Mouse (Mus musculus): Measurements from ENCODE around the gene Lin7c.
A peak's percentile ranks its signal among the peaks of the same experiment; 100 is the strongest.
"Not testable (repeated sequence)": the region's sequence is repeated elsewhere in the genome, so short reads cannot be mapped to it uniquely, and the experiment has no call there.

Lin7c gene

DNA sequence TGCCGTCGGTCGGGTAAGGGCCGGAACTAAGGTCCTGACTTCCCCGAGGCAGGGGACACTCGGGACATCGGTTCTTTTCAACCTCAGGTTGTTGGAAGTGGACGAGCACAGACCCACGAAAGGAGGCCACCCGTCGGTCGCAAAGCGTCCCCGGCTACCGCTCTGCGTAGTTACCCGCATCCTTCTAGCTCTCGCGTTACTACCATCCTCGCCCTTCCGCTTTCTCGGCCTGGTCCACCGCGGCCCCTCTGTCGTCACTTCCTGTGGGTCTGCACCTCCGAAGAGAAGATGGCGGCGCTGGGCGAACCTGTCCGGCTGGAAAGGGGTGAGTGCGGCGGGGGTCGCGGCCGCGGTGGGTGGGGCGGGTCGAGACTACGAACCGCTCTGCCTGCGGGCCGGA is at the start of gene Lin7c:
TSS of gene Lin7c (plus strand) at position 257 of the 400 bp plus-strand sequence.
- DNase-seq (ENCODE audit: low spot score): peak; percentile 95

GRCm38 (mm10) chr2:109846401-109846800 is 44.3 kb upstream of the Lin7c start:
- DNase-seq (ENCODE audit: low spot score): no peak

- no peak for DNase-seq (ENCODE audit: low spot score)
These were observed 42.3 kb upstream of the Lin7c start for GRCm38 (mm10) chr2:109848305-109848704.

DNA sequence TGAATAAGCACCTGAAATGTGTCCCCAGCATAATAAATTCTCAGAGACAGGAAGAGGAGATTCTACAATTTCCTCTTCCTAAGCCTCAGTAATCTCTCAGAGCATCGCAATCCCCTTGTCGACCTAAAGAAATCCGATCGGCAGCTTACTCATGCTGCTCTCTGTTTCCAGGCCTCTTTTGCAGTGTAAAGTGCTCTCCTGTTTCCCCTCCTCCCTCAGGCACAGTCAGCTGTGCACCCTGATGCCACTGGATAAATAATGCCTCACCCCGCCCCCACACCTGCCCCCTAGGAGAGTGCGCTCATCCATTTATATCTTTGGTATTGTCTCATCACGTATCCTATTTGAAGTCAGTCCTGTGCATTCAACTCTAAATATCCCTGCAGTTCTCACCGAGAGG is 41.9 kb upstream of the Lin7c start:
- DNase-seq (ENCODE audit: low spot score): no peak

DNA sequence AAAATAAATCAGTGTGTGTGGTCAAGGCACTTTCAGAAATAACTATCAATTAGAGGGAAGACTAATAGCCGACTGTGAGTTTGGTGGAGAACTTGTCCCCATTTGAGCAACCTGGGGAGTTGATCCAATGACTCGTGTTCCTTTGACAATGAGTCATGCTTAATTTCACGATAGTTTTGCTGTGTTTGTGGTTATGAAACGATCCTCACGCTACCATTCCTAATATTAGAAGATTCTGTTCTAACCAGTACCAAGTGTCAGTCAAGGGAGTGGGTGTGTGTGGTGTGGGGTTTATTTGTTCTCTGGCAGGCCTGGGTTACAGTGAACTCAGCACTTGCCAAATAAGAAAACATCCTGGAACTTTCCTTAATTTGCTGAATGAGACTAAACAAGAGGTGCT is 35.1 kb upstream of the Lin7c start:
- DNase-seq (ENCODE audit: low spot score): no peak

GRCm38 (mm10) chr2:109859671-109860070 is 31.0 kb upstream of the Lin7c start:
- DNase-seq (ENCODE audit: low spot score): no peak

GRCm38 (mm10) chr2:109860832-109861231 is 29.8 kb upstream of the Lin7c start:
- DNase-seq (ENCODE audit: low spot score): no peak

DNA sequence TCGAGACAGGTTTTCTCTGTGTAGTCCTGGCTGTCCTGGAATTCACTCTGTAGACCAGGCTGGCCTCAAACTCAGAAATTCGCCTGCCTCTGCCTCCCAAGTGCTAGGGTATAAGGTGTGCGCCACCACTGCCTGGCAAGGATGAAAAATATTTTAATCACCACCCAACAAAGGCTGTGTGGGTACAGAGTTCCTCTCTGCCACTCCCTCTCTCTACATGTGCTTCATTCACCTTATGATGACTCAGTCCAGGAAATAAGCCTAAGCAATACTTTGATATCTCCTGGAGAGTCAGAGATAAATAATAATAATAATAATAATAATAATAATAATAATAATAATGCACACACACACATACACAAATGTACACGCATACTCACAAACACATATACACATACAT is 11.2 kb upstream of the Lin7c start:
- not testable (repeated sequence) for DNase-seq (ENCODE audit: low spot score)

DNA sequence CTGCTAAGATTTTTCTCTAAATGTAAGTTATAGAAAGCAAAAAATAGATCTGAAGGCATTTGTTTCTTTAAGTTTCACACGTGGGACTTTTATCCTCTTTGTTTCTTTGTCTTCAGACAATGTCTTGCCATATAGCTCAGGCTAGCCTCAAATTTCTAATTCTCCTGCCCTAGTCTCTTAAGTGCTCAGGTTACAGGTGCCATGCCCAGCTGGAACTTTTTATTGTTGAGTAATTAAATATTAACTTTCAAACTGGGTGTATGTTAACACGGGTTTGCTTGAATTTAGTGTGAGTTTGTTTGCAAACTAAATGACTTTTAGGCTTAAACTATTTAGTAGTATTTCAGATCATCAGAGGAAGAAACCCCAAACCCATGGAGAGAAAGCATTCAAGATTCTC is 9.5 kb upstream of the Lin7c start:
- DNase-seq (ENCODE audit: low spot score): no peak

DNA sequence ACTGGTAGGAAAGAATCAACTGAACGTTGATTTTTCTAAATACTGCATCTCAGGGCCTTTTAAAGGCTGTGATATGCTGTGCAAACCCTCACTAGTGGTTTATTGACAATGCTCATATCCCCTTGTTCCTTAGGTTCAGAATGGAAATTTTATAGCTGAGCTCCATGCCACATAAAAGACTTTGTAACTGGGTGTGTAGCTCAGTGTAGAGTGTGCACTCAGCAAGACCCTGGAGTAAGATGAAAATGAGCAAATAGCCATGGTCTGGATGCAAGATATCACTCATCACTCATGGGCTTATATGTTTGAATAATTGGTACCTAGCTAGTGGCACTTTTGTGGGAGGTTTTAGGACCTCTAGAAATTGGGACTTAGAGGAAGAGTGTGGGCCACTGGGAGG is 9.0 kb upstream of the Lin7c start:
- no peak for DNase-seq (ENCODE audit: low spot score)

- no peak for DNase-seq (ENCODE audit: low spot score)
These were observed 6.5 kb upstream of the Lin7c start for GRCm38 (mm10) chr2:109884106-109884505.

GRCm38 (mm10) chr2:109884507-109884906 is 6.1 kb upstream of the Lin7c start:
- DNase-seq (ENCODE audit: low spot score): no peak

DNA sequence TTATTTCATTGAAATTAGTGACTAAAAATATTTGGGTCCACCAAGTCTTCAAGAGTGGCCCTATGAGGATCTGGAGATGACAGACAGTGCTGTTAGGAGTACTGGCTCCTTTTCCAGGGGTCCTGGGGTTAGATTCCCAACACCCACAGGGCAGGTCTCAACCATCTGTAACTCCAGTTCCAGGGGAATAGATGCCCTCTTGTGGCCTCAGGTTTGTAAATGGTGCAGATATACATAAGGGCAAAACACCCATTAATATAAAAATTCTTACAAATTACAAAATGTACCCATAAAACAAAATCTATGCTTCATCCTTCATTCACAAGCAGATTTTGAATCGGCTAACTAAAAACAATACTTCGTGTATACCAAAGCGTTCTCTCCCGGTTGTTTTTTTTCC is 585 bp upstream of the Lin7c start:
- no peak for DNase-seq (ENCODE audit: low spot score)

DNA sequence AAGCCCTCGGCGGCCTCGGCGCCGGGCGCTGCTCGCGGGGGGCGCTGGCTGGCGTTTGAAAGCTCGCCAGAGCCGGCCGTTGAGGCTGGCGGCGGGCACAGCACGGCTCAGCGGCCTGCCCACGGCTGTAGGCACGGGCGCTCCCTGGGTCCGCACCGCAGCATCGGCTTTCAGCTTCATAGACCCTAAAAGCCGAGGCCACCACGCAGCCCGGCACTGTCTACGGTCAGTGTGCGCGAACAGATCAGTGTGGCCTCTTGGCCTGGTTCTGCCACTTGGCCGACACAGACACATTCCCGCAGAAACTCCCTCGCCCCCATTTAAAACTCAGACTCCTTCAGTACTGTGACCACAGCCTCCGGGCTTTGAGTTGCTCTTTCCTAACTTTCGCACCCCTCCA is 378 bp downstream of the Lin7c start:
- no peak for DNase-seq (ENCODE audit: low spot score)

DNA sequence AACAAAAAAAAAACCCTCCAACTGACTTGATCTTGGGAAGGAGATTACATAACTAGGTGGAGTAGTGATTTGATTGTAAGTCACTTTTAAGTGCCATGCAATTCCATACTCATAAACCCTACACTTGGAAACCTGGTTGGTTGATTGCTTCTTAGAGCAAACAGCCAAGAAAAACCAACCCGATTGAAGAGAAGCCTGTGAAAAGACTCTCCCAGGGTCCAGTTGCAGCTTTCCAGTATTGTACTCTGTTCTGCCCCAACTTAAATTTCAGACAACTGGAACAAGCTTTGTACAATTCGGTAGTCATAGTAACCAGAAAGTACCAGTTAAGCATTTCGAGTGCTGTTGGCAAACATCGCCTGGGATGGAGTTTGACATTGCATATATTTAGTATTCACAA is 818 bp downstream of the Lin7c start:
- DNase-seq (ENCODE audit: low spot score): no peak

DNA sequence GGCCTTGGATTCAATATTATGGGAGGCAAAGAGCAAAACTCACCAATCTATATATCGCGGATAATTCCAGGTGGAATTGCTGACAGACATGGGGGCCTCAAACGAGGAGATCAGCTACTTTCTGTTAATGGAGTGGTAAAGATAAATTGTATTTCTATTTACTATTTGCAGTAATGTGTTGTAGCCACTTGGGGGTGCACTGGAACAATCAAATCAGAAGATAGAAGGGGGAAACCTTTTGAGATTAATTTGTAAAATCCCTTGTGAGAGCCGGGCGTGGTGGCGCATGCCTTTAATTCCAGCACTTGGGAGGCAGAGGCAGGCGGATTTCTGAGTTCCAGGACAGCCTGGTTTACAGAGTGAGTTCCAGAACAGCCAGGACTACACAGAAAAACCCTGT is 5.7 kb downstream of the Lin7c start:
- no peak for DNase-seq (ENCODE audit: low spot score)

- DNase-seq (ENCODE audit: low spot score): no peak
These were observed 12.2 kb downstream of the Lin7c start for GRCm38 (mm10) chr2:109902869-109903268.

DNA sequence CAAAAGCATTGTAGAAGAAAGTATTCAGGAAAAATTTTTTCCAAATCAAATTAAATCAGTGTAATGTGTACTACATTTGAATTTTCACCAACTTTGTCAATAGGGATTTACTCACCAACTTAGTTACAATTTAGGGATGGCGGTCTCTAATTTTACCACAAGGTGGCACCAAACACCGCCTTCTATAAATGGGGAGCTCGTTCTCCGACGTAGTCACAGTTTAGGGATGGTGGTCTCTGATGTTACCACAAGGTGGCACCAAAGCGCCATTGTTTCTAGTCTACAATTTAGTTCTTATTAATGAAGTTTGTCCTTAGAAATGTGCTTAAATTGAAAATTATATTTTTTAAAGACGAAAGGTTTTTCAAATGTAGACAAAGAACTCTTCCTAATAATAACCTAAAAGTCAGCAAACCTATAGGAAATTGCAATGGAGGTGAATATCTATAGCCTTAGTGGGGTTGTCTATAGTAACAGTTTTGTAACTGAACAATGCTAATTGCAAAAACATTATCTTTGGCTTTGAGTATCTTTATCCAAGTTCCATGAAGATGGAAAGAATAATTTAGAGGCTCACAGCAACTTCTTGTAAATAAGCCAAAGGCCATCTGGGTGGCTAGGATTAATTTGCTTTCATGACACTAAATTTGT is 13.6 kb downstream of the Lin7c start:
- DNase-seq (ENCODE audit: low spot score): peak; percentile 75

- DNase-seq (ENCODE audit: low spot score): no peak
These were observed 18.5 kb downstream of the Lin7c start for GRCm38 (mm10) chr2:109909122-109909521.

- DNase-seq (ENCODE audit: low spot score): no peak
These were observed 21.6 kb downstream of the Lin7c start for GRCm38 (mm10) chr2:109912216-109912615.

DNA sequence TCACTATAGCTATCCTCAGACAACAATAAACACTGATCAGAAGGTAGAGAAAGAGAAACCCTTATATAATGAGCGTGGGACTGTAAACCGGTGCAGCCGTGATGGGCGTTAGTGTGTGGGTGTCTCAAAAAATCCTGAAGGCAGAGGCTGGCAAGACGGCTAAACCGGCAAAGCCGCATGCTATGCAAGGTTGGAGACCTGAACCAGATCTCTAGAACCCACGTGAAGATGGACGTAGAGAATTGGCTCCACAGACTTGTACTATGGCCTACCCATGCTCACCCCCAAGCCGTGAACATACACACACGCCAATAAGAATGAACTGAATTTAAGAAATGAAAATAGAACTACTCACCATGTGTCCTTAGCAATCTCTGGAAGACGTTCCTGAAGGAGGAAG is 22.1 kb downstream of the Lin7c start:
- no peak for DNase-seq (ENCODE audit: low spot score)

- no peak for DNase-seq (ENCODE audit: low spot score)
These were observed 22.6 kb downstream of the Lin7c start for GRCm38 (mm10) chr2:109913241-109913640.

- no peak for DNase-seq (ENCODE audit: low spot score)
These were observed 23.9 kb downstream of the Lin7c start for GRCm38 (mm10) chr2:109914601-109915000.

DNA sequence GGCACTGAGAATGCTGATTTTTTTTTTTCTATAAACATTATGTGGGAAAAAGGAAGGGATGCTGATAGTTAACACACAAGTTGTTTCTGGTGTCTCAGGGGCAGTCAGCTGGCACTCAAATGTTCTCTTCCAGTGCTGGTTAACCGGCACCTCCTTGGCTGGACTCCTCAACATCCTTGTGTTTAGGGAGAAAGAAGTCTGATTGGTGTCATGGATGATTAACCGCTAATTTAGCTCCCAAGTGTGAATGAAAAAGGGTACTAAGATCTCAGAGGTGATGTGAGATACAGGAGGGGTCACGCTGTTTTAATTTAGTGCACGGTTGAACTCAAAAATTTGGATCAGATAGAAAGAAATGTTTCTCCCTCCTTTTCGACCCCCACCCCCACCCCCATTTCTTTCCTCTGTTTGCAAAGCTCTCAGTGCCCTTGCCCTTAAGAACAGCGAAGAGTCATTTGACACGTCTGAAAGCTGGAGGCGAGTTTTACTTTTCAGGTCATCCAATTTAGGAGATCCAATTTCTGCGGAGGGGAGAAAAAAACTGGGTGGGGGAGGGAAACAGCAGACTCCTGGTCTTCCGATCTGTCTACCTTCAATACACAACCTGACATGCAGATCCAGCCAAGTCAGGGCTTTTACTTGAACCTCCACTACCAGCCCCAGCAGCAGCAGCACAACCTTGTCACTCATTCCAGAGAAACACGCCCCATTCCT is 26.3 kb downstream of the Lin7c start:
- DNase-seq (ENCODE audit: low spot score): no peak
